Mouse (Mus musculus): ENCODE measurements around the gene Kmt2d.
"Not testable (repeated sequence)": the region's sequence is repeated elsewhere in the genome, so short reads cannot be mapped to it uniquely, and the experiment has no call there.

Gene Kmt2d

DNA sequence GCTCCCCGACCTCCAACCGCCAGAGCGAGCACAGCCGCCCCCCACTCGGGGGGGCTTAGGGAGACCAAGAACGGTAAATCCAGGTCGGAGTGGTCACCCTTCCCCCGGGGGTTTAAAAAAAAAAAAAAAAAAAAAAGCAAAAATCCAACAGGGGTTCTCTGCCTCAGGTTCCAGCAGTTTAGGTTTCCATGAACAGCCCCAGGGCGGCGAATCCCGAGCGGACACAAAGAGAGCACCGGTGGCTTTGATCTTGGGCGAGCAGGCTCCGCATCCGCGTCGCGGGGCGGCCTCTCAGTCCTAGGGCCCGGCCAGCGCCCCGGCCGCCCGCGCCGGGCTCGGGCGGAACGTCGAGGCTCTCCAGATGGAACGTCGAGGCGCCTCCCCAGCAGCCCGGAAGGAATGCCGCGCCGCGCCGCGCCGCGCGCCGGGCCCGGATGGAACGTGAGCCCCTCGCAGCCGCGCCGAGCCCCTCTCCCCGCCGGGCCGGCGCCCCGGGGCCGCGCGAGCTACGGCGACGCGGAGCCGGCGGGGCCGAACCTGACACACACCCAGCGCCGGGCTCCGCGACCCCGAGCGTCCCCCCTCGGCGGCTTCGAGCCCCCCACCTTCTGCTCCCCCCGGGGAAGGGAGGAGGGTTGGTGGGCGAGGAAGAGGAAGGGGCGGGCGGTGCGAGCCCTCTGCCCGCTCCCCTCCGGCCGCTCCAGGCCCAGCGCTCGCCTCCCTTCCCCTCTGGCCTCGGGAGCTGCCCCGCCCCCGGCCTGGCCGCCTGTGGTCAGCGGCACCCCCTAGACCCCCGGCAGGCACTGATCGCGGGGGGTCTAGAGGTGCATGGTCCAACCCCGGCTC lies at the start of gene Kmt2d:
TSS of gene Kmt2d (minus strand) at position 135 of the 846 bp plus-strand sequence.
- DNase-seq (ENCODE audit: low spot score), result peak; percentile 52

DNA sequence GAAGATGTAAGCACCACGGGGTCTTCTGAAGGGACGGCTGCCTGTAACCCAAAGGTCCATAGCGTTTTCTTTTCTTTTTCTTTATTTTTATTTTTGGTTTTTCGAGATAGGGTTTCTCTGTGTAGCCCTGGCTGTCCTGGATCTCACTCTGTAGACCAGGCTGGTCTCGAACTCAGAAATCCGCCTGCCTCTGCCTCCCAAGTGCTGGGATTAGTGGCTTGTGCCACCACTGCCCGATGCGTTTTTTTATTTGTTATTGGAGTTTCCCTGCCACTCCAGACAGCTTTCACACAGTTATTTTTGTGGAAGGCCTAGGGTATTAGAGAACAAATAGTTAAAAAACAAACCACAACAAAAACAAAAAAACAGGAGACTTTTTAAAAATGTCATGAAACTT lies 47.5 kb upstream of the Kmt2d start:
- DNase-seq (ENCODE audit: low spot score), result not testable (repeated sequence)

DNA sequence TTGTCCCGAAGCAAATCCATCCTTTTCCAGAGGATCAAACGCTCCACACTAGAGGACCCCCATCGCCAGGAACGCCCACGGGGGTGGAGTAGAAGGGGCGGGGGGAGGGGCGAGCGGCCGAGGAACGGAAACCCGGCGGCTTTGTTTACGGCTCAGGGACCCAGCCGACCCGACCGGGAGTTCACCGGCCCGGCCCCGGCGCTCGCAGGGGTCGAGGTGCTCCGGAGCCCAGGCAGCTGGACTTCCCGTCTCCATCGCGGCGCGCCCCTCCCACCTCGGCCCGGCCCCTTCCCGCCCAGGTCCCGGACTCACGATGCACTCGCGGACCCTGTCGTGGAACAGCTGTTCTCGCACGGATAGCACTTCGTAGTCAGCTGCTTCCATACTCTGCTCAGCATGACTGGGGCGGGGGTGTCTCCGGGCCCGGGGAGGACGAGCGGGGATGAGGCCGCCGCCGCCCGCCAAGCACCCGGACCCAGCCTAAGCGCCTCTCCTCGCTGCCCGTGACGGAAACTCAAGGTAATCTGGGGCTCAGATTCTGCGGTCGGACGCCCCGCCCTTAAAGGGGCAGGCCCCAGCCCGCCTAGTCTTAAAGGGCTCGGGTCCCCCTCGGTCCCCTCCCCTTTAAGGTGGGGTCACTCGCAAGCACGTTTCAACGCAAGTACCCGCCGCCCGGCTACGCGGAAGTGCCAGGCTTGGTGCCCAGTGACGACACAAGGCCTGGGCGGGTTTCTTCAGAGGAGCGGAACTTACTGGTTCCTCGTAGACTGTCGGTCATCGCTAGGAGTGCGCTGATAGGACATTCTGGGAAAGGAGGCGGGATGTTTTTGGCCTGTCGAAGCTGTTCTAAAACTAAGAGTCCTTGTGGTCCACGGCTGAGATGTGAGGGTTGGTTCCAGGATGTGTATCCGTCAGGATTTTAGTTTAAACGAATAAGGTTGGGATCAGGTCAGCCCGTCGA lies 46.8 kb upstream of the Kmt2d start, which contains the start of gene Lmbr1l:
TSS of gene Lmbr1l (minus strand) at position 694 of the 961 bp plus-strand sequence.
- DNase-seq (ENCODE audit: low spot score), result peak; percentile 100

- DNase-seq (ENCODE audit: low spot score), result peak; percentile 58
Observed at GRCm38 (mm10) chr15:98917091-98917490, 46.1 kb upstream of the Kmt2d start.

DNA sequence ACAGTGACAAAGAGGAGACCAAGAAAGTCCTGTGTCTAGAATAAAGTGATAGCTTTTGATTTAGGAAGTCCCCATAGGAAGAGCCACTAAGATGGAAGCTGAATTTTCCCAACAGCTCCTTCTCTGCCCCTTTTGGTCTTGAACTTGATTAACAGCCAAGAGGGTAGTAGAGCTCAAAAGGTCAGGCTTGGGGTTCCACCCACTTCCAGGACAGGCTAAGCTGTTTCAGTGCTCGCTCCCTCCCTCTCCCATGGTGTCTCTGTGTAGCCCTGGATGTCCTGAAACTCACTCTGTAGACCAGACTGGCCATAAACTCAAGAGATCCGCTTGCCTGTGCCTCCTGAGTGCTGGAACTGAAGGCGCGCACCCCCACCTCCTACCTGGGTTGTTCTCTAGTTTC lies 45.0 kb upstream of the Kmt2d start:
- DNase-seq (ENCODE audit: low spot score), result no peak

- DNase-seq (ENCODE audit: low spot score), result no peak
Observed at GRCm38 (mm10) chr15:98914903-98915302, 43.9 kb upstream of the Kmt2d start.

DNA sequence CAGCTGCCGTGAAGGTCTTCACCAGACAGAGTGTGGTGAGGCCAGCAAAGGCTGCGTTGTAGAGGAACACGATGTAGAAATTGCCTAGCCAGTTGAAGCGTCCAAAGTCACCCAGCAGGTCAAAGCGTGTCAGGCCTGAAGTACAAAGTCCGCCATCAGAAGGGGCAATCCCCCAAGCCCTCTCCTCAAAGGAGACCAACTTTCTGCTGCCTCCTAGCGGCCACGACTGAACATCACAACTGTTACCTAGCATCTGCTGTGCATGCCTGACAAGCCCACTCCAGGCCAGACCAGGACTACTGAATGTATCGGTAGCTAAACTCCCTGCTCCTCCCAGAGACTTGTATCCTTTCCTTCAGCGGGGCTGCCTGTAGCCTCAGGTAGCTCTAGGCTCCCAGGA lies 33.7 kb upstream of the Kmt2d start:
- DNase-seq (ENCODE audit: low spot score), result peak; percentile 88

- DNase-seq (ENCODE audit: low spot score), result no peak
Observed at GRCm38 (mm10) chr15:98902600-98902999, 31.6 kb upstream of the Kmt2d start.

DNA sequence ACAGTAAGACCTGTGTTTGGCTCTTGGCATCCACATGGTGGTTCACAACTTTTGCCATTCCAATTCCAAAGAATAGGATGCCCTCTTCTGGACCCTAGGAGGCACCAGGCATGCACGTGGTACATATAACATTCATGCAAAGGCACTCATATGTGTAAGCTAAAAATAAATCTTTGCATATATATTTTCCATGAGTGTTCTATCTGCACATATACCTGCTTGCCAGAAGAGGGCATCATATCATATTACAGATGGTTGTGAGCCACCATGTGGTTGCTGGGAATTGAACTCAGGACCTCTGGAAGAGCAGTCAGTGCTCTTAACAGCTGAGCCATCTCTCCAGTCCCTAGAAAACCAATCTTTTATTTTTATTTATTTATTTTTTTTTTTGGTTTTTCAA lies 30.5 kb upstream of the Kmt2d start:
- no peak for DNase-seq (ENCODE audit: low spot score)

DNA sequence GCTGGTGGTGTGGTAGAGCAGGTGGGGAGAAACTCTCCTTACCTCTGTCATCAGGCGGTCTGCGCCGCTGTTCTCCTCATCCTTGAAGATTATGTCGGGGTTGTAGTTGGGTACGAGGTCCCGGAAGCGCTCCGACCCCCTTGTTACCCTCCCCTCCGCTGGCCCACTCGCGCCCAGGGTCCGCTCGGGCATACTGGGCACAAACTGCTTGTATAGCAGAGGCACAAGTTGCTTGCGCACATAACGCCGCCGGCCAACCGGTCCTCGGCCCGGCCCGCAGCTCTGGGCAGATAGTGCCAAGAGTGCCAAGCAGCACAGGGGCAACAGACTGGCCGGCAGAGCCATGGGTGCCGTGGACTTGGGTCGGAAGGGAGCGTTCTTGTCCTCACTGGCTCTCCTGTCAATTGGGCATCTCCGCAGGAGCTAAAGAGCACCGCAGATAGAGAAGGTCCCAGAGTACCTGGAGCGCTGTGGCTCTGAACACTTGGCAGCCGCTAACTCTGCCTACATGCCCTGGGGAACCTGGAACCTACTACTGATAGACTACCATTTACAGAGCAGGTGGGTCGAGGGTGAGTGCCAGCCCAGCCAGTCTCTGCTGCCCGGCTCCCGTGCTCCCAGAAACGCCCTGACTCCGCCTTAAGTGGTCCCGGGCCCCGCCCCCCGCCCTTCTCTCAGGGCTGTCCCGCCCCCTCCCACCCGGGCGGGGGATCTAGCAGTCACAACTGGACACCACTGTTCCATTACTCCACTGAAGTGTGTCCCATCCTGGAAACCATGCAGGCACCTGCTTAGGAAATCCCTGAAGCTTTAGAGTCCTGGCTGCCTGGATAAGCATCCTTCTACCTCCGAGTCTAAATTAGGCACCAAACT lies 27.2 kb upstream of the Kmt2d start, which contains the start of gene Dhh:
TSS of gene Dhh (minus strand) at position 613 of the 873 bp plus-strand sequence.
- peak; percentile 63 for DNase-seq (ENCODE audit: low spot score)

DNA sequence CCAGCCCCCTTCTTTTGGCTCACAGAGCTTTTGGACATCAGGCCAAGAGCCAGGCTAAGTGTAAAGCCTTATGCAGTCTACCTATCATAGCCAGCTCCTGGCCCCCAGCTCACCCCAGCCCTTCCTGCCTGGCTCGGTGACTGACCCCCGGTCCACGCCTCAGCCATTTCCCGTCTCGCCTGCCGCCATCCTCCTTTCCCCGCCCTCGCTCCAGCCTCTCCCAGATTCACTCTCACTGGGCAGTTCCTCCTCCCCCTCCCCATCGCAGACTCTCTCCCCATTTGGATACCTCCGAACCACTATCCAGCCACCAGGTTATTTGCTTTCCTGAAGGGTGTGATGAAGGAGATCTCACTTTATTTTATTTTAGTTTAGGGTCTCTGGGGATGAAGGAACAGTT lies 26.5 kb upstream of the Kmt2d start:
- DNase-seq (ENCODE audit: low spot score), result peak; percentile 13

- DNase-seq (ENCODE audit: low spot score), result peak; percentile 79
Observed at GRCm38 (mm10) chr15:98895635-98896589, 24.9 kb upstream of the Kmt2d start.

DNA sequence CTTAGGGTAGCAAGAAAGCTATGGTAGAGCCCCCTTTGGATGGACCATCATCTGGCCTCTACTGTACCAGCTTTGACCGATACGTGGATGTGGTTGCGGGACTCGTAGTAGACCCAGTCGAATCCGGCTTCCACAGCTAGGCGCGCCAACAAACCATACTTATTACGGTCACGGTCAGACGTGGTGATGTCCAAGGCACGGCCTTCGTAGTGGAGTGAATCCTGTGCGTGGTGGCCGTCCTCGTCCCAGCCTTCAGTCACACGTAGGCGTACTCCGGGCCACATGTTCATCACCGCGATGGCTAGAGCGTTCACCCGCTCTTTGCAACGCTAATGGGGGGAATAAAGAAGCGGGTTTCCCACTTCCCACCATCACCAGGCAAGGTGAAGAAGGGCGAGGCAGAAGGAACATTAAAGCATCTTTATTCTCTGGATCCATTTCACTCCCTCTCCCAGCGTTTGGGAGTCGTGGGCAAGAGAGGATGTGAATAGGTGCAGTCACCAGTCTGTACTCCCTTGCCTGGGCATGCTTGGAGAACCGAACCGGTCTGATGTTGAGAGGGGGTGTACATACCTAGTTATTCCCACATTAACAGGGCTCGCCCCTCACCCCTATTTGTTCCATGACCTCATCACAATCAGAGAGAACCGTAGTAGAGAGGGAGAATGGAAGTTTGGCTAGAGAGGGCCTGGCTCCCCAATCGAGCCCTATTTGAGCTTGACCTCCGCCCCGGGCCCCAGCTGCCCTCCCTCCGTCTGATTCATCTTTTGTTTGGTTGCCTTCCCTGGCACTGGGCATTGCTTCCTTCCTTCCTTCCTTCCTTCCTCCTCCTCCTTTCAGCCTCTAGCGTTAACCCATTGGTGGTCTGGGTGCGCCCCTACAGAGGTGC lies 24.0 kb upstream of the Kmt2d start:
- DNase-seq (ENCODE audit: low spot score), result peak; percentile 52

DNA sequence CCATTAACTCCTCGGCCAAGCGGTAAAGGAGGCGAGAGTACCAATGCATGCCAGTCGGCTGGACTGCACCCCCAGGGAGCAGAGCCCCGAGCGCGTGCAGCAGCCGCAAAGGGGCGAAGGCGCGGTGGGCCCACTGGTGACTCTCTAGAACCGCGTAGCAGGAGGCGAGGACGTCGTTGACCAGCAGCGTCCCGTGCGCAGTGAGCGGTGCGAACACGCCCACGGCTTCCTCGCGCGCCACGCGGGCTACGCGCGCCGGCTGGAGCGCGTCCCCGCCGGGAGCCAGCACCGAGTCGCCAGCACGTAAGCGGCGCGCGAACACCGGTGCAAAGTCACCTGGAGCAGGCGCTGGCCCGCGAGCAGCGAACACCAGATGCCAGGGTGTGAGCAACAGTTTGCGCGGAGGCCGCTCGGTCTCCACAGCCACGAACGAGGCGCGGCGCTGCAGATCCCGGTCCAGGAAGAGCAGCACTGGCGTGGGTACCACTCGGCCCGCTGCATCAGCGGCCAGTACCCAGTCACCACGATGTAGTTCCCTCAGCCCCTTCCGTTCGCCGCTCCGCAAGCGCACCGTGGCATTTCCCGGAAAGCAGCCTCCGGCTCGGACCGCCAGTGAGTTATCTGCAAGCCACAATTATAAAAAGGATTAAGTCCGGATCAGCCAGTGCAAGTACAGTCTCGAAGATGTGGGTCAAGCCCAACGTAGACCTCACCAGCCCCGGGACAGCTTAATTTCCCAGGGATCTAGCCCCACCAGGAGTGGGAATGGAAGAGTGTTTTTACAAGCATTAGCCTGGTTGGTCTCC lies 23.1 kb upstream of the Kmt2d start, which contains the start of gene Rhebl1:
TSS of gene Rhebl1 (minus strand) at position 601 of the 806 bp plus-strand sequence.
- DNase-seq (ENCODE audit: low spot score), result peak; percentile 45

GRCm38 (mm10) chr15:98893036-98893435 lies 22.0 kb upstream of the Kmt2d start:
- peak; percentile 14 for DNase-seq (ENCODE audit: low spot score)

- DNase-seq (ENCODE audit: low spot score), result peak; percentile 90
Observed at GRCm38 (mm10) chr15:98891907-98892606, 21.1 kb upstream of the Kmt2d start.

GRCm38 (mm10) chr15:98891198-98891742 lies 20.3 kb upstream of the Kmt2d start:
- peak; percentile 39 for DNase-seq (ENCODE audit: low spot score)

Measured in embryo, embryonic 10.5 days (tissue).